Mouse (Mus musculus) liver, postnatal 0 days (tissue): ENCODE results near the gene Nat9. TPM values are rescaled to one million over a fixed set of nuclear protein-coding genes. Genes with fewer than 3 reads are reported as not detected.

Source experiments
- ATAC-seq: fragments of 200-750 bp; cut with Nextera tagmentation; 2 replicates; pipeline ENCODE4 v1.8.0; 2017; ENCODE audit warnings: mild to moderate bottlenecking, moderate library complexity
- DNase-seq: peaks from one replicate; pipeline ENCODE4 v3.0.0-alpha.2; 2016
- H3K27ac ChIP-seq: fragments of 300-500 bp; sonication (generic); 2 replicates; pipeline ENCODE4 v1.5.1; 2014; ENCODE audit warnings: antibody characterized with exemption, moderate library complexity, mild to moderate bottlenecking, low read depth
- H3K27me3 ChIP-seq: fragments of 300-500 bp; sonication (generic); 2 replicates; pipeline ENCODE4 v1.6.1; 2014; ENCODE audit warnings: low read length, control low read depth, mixed read lengths; ENCODE audit not compliant: insufficient read depth
- H3K36me3 ChIP-seq: fragments of 300-500 bp; sonication (generic); replicated peaks from 2 replicates; pipeline ENCODE4 v1.6.1; 2014; ENCODE audit warnings: mild to moderate bottlenecking, control low read depth, low read length, moderate library complexity, mixed read lengths; ENCODE audit not compliant: insufficient read depth
- H3K4me1 ChIP-seq: fragments of 300-500 bp; sonication (generic); 2 replicates; pipeline ENCODE4 v1.6.1; 2014; ENCODE audit warnings: antibody characterized with exemption, mild to moderate bottlenecking, control low read depth; ENCODE audit not compliant: insufficient read depth
- H3K4me2 ChIP-seq: fragments of 300-500 bp; sonication (generic); 2 replicates; pipeline ENCODE4 v1.6.1; 2014; ENCODE audit warnings: low read depth, mild to moderate bottlenecking, low read length, moderate library complexity, mixed read lengths
- H3K4me3 ChIP-seq: fragments of 300-500 bp; sonication (generic); 2 replicates; pipeline ENCODE4 v1.5.1; 2014; ENCODE audit warnings: low read depth, low read length
- H3K9ac ChIP-seq: fragments of 300-500 bp; sonication (generic); replicated peaks from 2 replicates; pipeline ENCODE4 v1.6.1; 2014; ENCODE audit warnings: mild to moderate bottlenecking, moderate library complexity
- H3K9me3 ChIP-seq: fragments of 300-500 bp; sonication (generic); 2 replicates; pipeline ENCODE4 v1.6.1; 2016; ENCODE audit warnings: mild to moderate bottlenecking, control low read depth, low read length, mixed read lengths
- CTCF ChIP-seq: sonication (generic); IDR thresholded peaks from 2 replicates; pipeline ENCODE4 v1.5.1; 2016; ENCODE audit warnings: antibody characterized with exemption, low read depth
- EP300 ChIP-seq: IDR thresholded peaks from 2 replicates; pipeline ENCODE4 v1.6.1; 2016; ENCODE audit warnings: antibody characterized with exemption, low read depth, mild to moderate bottlenecking
- WGBS: fragments of 180-500 bp; shearing (Covaris S2); extraction: QIAGEN DNeasy Blood & Tissue Kit; methylation state at CpG from one replicate; pipeline ENCODE4 v1.1.7; 2014; ENCODE audit not compliant: insufficient replicate concordance; 5-methylcytosine and 5-hydroxymethylcytosine counted together
- polyA plus RNA-seq: library from polyadenylated mRNA; unstranded; fragments of >200 nt; fragmentation: Nextera tagmentation; extraction: Ambion mirVana; gene quantifications from 2 replicates; pipeline ENCODE4 v1.2.1, GENCODE M21; 2015

The Nat9 gene
- polyA plus RNA-seq, 1 experiment from 2014 or later: 16.7 TPM

GRCm38 (mm10) chr11:115150741-115151254, 36.9 kb downstream of the Nat9 start:
- Histone ChIP-seq H3K27me3 (peaks cover 16% of the 10 kb centered on the region; the same call in 1 of the 2 replicates), H3K36me3 (no peaks in the 10 kb centered on the region), H3K4me1 (peaks cover 22% of the 10 kb centered on the region), H3K27ac (no peak overlapping the region), H3K9me3 (no peaks in the 10 kb centered on the region; the same call in 1 of the 2 replicates), H3K9ac (no peak overlapping the region), H3K4me3 (no peak overlapping the region), H3K4me2 (no peak overlapping the region)
- TF ChIP-seq EP300 (no peak), CTCF (no peak)
- 48% methylated on average over 6 of the region's 6 CpGs for WGBS
- ATAC-seq (no peak), DNase-seq (no peak)

DNA sequence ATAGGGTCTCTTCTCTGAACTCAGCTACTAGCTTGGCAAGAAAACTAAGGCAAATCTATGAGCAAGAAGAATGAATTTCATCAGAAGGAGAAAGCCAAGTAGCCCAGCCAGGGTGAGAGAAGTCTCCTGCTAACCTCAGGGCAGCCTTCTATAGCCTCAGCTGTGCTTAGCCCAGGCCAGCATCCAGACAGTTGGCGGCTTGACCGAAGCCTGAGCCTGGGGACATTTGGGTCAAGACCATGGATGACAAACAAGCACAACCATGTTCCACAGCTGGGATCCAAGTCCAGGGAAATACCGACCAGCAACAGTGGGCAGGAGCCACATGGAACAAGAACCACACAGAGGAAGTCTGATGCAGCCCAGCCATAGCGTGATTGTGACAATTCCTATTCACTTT, 39.8 kb downstream of the Nat9 start:
- no peak for DNase-seq
- Histone ChIP-seq H3K27me3 (no peaks in the 10 kb centered on the region), H3K4me3 (no peak overlapping the region), H3K36me3 (no peaks in the 10 kb centered on the region), H3K9me3 (no peaks in the 10 kb centered on the region; the same call in 1 of the 2 replicates), H3K4me2 (no peak overlapping the region), H3K4me1 (peaks cover 6% of the 10 kb centered on the region), H3K27ac (no peak overlapping the region), H3K9ac (no peak overlapping the region)
- ATAC-seq: no peak
- TF ChIP-seq EP300 (no peak), CTCF (no peak)
- 75% methylated on average over 4 of the region's 4 CpGs for WGBS

- no peak for TF ChIP-seq EP300
- no peak for DNase-seq
- Histone ChIP-seq H3K9me3 (no peaks in the 10 kb centered on the region), H3K9ac (no peak overlapping the region), H3K4me2 (no peak overlapping the region), H3K27ac (no peak overlapping the region), H3K4me1 (no peaks in the 10 kb centered on the region; the same call in 1 of the 2 replicates), H3K36me3 (no peaks in the 10 kb centered on the region), H3K27me3 (no peaks in the 10 kb centered on the region), H3K4me3 (no peak overlapping the region)
- 22% methylated on average over 2 of the region's 2 CpGs for WGBS
- ATAC-seq: no peak
Measured at GRCm38 (mm10) chr11:115141970-115142369, 45.7 kb downstream of the Nat9 start.

DNA sequence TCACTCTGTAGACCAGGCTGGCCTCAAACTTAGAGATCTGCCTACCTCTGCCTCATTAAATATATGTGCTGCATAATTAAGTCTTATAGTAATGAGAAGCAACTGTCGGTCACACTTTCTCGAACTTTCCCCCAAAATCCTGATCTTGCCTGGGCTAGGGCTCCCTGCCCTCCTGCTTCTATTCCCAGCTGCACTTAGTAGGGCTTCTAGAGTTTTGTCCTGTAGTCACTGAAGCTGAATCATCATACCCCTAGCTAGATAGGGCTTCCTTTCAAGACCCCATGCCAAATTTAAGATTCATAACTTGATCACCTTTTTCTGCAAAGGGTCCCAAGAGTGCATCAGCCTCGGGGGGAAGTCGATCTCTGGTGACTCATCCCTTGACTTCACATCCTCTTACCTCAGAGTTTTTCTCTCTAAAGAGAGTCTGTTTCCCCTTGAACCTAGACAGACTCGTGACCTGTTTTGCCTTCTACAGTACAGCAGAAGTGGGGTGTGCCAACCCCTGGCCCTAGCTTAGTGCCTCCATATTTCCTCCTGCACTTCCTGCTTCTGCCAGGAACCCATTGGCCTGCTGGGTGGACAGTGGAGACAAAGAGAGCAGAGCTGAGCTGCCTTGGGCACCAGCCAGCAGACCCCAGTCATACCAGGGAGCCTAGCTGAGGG, 48.9 kb downstream of the Nat9 start:
- peak overlapping the region; percentile 77 for H3K27ac ChIP-seq
- WGBS: 45% methylated on average over 5 of the region's 5 CpGs
- peak; percentile 25 for DNase-seq

GRCm38 (mm10) chr11:115133800-115134199, 53.9 kb downstream of the Nat9 start, which contains the start of gene Cd300lf:
TSS of gene Cd300lf (minus strand) at chr11:115133992.
- ATAC-seq: peak; percentile 62; the same call in 1 of the 2 replicates
- Histone ChIP-seq H3K27me3 (no peaks in the 10 kb centered on the region), H3K9me3 (no peaks in the 10 kb centered on the region), H3K4me3 (peak within 1 kb of the TSS; percentile 43), H3K4me2 (peak within 1 kb of the TSS; percentile 53; the same call in 1 of the 2 replicates), H3K36me3 (no peaks in the 10 kb centered on the region), H3K27ac (peak within 1 kb of the TSS; percentile 78), H3K9ac (peak within 1 kb of the TSS; percentile 54), H3K4me1 (no peaks in the 10 kb centered on the region)
- TF ChIP-seq CTCF (no peak), EP300 (peak; percentile 43; the same call in 1 of the 2 replicates)
- peak; percentile 43 for DNase-seq
- 22% methylated on average over 8 of the region's 8 CpGs for WGBS

More for the DNA sequence above, 48.9 kb downstream of the Nat9 start:
- Histone ChIP-seq H3K9me3 (no peaks in the 10 kb centered on the region), H3K36me3 (no peaks in the 10 kb centered on the region), H3K4me1 (no peaks in the 10 kb centered on the region; the same call in 1 of the 2 replicates), H3K4me3 (no peak overlapping the region), H3K27me3 (no peaks in the 10 kb centered on the region), H3K4me2 (no peak overlapping the region), H3K9ac (no peak overlapping the region)
- no peak for TF ChIP-seq EP300
- TF ChIP-seq CTCF: no peak
- ATAC-seq: peak; percentile 66

Other genes starting within 250 kb of the Nat9 start
- gene Cd300c, start 218.7 kb downstream of the Nat9 start, polyA plus RNA-seq: 0.29 TPM in 1 of 2 replicates, not detected in the other
- gene Cd300ld, start 197.9 kb downstream of the Nat9 start, polyA plus RNA-seq: 2.2 and 2.4 TPM in 2 replicates
- gene Cd300c2, start 186.0 kb downstream of the Nat9 start, polyA plus RNA-seq: 16.3 and 17.3 TPM in 2 replicates
- not detected in 2 replicates for gene Cd300ld2, start 171.7 kb downstream of the Nat9 start, polyA plus RNA-seq
- not detected in 2 replicates for gene Cd300ld4, start 160.8 kb downstream of the Nat9 start, polyA plus RNA-seq
- gene Cd300ld5, start 150.1 kb downstream of the Nat9 start, polyA plus RNA-seq: not detected in 2 replicates
- gene Cd300ld3, start 139.4 kb downstream of the Nat9 start, polyA plus RNA-seq: not detected in 2 replicates
- 0.98 and 1.1 TPM in 2 replicates for gene Cd300e, start 125.7 kb downstream of the Nat9 start, polyA plus RNA-seq
- 2.5 and 3.1 TPM in 2 replicates for gene Rab37, start 96.4 kb downstream of the Nat9 start, polyA plus RNA-seq
- gene Cd300lf, start 53.9 kb downstream of the Nat9 start, polyA plus RNA-seq: 8.5 and 9.3 TPM in 2 replicates
- gene Slc9a3r1, start 24.5 kb downstream of the Nat9 start, polyA plus RNA-seq: 101 and 115 TPM in 2 replicates
- 5.7 and 7.1 TPM in 2 replicates for gene Tmem104, start 372 bp downstream of the Nat9 start, polyA plus RNA-seq
- 0.04 and 0.09 TPM in 2 replicates for gene Grin2c, start 79.4 kb upstream of the Nat9 start, polyA plus RNA-seq
- gene Fdxr, start 89.2 kb upstream of the Nat9 start, polyA plus RNA-seq: 7.0 and 7.3 TPM in 2 replicates
- 4.6 and 4.9 TPM in 2 replicates for gene Fads6, start 109.8 kb upstream of the Nat9 start, polyA plus RNA-seq
- not detected in 2 replicates for gene Otop2, start 119.3 kb upstream of the Nat9 start, polyA plus RNA-seq
- 0.29 and 0.46 TPM in 2 replicates for gene Ush1g, start 134.2 kb upstream of the Nat9 start, polyA plus RNA-seq
- gene Otop3, start 146.9 kb upstream of the Nat9 start, polyA plus RNA-seq: not detected in 2 replicates
- 1.1 and 1.2 TPM in 2 replicates for gene Hid1, start 179.9 kb upstream of the Nat9 start, polyA plus RNA-seq
- 1.3 and 1.5 TPM in 2 replicates for gene Cdr2l, start 194.1 kb upstream of the Nat9 start, polyA plus RNA-seq
- 88.0 and 91.6 TPM in 2 replicates for gene Mrpl58, start 215.9 kb upstream of the Nat9 start, polyA plus RNA-seq
- gene Atp5h, start 232.1 kb upstream of the Nat9 start, polyA plus RNA-seq: 857 and 872 TPM in 2 replicates
- 5.4 and 6.3 TPM in 2 replicates for gene Kctd2, start 232.3 kb upstream of the Nat9 start, polyA plus RNA-seq